Mouse (Mus musculus) layer of hippocampus, adult 9-11 months (tissue): ENCODE measurements around the gene Map1lc3a.

Experiments used
- DNase-seq: peaks from one replicate; pipeline ENCODE4 v3.0.0; 2022

Map1lc3a gene

DNA sequence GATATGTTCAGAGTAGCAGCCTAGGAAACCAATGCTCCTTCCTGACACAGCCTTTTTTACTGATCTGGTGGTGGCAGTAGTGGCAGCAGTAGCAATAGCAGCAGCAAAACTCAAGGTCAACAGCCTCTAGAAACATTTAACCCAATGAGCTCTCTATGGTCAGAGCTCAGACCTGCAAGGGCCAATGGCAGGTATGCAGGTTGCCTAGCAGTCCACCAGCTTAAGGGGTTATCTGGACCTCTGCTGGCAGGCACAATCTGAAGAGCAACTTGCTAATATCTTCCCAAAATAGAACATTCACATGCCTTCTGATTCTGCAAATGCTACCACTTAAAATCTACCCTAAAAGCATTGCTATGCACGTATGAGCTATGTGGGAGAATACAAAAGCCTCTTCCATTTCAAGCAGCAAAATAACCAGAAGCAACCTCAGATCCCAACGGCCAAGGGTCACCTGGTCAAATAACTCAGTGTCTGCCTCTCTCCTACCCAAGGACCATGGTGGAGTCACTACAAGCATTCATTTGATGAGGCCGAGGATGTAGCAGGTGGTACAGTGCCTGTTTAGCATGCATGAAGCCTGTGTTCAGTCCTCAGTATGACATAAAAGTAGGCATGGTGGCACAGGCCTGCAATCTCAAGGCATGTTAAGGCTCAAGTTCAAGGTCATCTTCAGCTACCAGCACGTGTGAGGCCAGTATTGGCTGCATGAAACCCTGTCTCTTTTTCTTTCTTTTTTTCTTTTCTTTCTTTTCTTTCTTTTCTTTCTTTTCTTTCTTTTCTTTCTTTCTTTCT is 11.6 kb downstream of the Map1lc3a start:
- DNase-seq, result no peak

DNA sequence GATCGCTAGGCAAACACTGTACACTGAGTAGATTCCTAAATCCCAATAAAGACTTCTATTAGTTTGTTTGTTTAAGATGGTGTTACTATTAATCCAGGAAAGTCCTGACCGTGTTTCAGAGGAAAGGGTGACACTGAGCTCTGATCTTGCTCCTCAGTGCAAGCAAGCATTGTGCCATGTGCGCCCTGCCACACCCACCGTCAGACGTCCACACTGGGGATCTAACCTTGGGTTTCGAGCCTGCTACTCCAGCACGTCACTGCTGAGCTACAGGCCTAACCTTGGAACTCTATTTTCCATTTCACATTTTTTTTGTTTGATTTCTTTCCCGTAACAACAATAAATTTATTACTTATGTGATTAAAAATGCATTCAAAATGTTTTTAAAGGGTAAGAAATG is 14.0 kb downstream of the Map1lc3a start:
- no peak for DNase-seq

DNA sequence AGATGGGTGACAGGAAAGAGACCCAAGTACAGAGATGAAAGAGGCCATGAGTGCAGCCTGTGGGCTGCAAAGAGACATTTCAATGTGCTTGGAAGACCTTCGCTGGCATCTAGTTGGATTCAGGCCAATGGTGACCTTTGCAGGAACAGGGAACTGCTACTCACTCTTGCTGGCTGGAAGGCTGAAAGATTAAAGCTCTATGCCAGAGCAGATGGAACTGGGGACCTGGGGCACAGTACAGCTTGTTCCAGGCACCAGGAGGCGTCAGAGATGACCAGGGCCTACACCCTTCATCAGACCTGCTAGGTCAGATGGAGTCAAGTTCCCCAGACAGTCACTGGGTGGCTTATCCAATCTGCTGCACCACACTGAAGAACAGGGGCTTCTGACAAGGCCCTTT is 17.3 kb downstream of the Map1lc3a start:
- DNase-seq, result no peak

DNA sequence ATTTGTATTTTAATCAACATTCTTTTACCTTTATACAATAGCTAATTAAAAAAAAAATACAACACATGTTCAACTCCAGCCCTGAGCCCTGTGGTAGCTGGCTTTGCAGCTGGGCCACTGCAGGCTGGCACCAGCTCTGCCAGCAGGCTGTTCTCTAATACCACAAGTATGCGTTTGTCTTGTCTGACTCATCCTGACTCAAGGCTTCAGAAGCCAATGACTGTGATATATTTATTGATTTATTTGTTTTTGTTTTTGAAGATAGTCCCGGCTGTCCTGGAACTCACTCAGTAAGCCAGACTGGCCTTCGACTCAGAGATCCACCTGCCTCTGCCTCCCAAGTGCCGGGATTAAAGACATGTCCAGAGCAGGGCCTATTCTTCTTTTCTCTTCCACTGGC is 17.8 kb downstream of the Map1lc3a start:
- no peak for DNase-seq

DNA sequence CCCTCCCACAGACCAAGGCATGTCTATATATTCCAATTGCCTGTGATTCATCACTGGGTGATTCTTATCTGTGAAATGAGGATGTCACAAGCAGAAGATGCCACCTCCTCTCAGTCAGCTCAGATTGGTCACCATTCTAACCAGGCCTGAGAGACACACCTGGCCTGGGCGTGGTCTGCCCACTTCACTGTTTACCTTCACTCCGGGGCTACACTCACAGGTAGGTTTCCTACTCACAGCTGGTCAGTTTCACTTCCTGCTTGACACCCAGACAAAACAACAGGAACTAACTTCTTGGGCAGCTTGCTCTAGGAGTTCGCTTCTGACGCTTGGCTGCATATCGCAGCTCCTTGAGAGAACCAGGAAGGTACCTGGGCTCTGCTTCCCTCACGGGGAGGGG is 19.4 kb downstream of the Map1lc3a start:
- DNase-seq, result no peak

DNA sequence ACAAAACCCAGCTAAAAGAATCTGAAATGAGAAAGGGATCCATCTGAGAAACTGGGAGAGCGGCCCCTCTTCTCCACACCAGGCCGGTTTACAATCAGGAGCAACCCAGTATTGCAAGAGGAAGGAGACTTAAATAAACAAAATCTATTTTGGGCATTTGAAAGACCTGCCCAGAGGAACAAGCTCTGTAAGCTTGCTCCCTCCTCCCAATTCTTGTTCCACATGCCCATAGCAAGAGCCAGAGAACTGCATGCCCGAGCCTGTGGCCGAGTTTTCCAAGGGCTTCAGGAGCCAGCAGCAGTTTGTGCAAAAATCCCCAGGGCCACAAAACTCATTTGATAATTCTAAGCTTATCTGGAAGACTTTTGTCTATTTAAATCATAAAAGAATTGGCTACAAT is 23.5 kb downstream of the Map1lc3a start:
- no peak for DNase-seq

DNA sequence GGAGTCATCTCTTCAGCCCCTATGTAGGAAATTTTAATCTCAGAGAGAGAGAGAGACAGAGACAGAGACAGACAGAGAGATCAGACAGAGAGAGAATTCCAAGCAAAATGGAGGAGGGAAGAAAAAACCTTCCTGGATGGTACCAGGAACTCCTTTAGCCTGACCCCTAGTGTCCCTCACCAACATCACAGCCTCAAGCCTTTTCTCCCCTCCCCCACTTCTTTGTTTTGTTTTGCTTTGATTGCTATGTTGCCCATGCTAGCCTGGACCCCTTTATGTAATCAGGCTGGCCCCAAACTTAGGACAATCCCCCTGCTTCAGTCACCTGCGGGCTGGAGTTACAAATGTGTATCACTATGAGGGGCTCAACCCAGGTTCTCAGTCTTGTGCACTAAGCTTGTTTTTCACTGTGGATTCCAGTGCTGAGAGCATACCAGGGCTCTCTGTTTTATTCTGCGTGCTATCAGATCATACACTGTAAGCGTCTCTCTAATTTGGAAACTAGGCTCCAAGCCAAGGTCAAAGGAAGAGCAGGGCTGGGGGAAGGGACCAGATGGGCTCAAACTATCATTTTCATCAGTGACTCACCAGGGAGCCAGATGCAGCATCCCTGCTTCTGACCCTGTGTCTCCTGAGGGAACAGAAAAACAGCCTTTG is 33.0 kb downstream of the Map1lc3a start:
- DNase-seq, result peak; percentile 18

DNA sequence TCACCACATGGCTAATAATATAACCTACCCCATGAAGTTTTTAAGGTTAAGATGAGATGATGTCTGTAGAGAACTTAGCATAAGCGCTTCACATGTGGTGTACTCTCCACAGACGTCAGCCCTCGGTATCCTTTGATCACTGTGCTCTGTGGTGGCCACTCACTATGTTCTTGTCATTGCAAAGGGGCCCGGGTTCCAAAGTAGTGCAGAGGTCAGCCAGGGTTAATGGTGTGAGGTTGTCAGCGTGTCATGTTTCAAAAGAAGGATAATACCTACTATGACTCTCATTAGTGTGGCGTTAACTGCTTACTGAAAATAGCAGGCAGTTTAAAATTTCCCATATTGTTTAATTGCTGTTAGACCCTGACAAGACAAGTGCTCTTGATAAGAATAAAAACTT is 37.6 kb downstream of the Map1lc3a start:
- DNase-seq, result no peak

DNA sequence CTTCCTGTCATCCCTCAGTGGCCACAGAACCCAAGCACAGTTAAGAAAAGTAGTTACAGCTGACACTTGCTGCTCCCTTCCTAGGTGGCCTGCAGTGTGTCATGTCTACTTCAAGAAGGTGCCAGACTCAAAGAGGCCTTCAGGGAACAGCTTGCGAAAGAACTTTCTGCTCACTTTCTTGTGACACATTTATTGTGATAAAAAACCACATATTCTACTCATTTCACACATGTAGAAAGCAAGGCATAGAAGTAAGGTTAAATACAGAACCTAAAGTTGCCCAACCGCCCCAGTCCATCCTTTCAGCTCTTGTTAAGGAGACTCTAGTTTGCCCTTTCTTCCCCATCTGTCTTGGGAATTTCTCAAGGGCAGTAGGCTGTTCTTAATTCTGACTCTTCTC is 42.5 kb downstream of the Map1lc3a start:
- no peak for DNase-seq

DNA sequence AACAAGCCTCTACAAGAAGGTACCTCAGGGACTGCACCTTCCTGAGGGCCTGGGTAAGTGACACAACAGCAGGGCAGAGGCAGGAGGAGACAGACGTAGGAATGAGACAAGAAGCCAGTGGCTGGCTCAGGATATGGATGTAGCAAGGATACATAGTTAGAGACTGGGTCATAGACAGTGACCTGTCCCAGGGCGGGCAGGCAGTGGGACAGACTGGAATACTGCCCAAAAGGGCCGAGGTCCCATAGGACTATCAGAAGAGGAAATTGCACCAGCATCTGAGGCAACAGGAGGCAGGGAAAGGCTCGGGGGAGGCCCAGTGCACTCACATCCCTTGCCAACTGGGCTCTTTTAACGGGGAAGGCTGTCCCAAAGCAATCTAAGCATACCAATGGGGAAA is 44.5 kb downstream of the Map1lc3a start:
- DNase-seq, result no peak

DNA sequence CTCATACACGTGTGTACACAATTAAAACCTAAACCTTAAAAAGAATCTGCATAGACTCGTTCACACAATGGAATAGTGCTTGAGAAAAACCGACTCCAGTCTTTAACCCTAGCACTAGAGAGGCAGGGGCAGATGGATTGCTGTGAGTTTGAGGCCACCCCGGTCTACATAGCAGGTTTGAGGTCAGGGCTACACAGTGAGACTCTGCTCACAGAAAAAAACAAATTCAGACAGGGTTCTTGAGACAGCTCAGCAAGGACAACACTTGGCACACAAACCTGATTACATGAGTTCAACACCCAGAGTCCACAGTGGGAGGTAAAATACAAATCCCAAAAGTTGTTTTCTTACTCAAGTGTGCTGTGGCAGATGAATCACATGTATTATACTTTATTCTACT is 49.9 kb downstream of the Map1lc3a start:
- DNase-seq, result no peak
